Mouse (Mus musculus): ENCODE results near the gene Flywch1.

DNA sequence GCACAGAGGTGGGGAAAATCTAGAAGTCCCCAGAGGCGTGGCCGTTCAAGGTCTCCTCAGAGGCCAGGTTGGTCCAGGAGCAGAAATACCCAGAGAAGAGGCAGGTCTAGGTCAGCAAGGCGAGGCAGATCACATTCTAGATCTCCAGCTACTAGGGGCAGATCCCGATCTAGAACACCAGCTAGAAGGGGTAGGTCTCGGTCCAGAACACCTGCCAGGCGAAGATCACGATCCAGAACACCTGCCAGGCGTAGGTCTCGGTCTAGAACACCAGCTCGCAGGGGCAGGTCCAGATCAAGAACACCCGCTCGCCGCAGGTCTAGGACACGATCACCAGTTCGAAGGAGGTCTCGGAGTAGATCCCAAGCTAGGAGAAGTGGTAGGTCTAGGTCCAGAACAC is 44.2 kb upstream of the Flywch1 start:
- TF ChIP-seq POLR2A (IDR thresholded peaks at IDR 0.05; ENCODE audit: control insufficient read depth, extremely low read depth, insufficient read depth, low read length, poor library complexity) (no peak), CTCF (IDR thresholded peaks at IDR 0.05; ENCODE audit: borderline replicate concordance, control insufficient read depth, extremely low read depth, insufficient read depth, low read length, poor library complexity) (no peak)

Data from thymus, adult 2 months (tissue).